Mouse (Mus musculus): ENCODE data around the gene Mxi1. TPM values are rescaled to one million over a fixed set of nuclear protein-coding genes. Genes with fewer than 3 reads are reported as not detected.
A peak's percentile ranks its signal among the peaks of the same experiment; 100 is the strongest.
"Not testable (repeated sequence)": the region's sequence is repeated elsewhere in the genome, so short reads cannot be mapped to it uniquely, and the experiment has no call there.

Gene Mxi1
- polyA plus RNA-seq, 1 experiment = 14.0 TPM

DNA sequence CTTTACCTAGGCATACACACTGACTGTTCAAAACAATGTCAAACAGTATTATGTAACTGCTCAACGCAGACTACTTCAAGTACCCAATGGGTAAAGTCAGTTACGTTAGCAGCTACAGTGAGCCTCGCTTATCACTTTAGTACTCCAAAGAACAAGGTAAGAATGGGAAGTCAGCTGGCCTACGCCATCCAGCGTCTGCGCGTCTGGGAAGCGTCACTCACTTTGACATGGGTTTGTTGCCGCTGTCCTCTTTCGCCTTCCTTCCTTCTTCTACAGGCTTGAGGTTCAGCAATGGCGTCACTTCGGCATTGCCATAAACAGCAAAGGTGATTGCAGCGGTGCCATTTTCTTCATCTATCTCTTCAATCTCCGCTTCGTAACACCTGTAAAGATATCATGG lies 73.0 kb downstream of the Mxi1 start:
- H3K36me3 ChIP-seq (ENCODE audit: control insufficient read depth) = peaks cover 98% of the 10 kb centered on the region
- no peak overlapping the region for H3K4me3 ChIP-seq (replicated peaks)
- TF ChIP-seq GATA1 (IDR thresholded peaks at IDR 0.05; ENCODE audit: low read length) (no peak), TAL1 (IDR thresholded peaks at IDR 0.05; ENCODE audit: low read length) (no peak)
- no peaks in the 10 kb centered on the region for H3K27me3 ChIP-seq (ENCODE audit: control insufficient read depth)
- H3K4me1 ChIP-seq (ENCODE audit: control insufficient read depth) = peaks cover 15% of the 10 kb centered on the region
- no peaks in the 10 kb centered on the region for H3K9me3 ChIP-seq (ENCODE audit: control insufficient read depth, low read length)

- Histone ChIP-seq H3K36me3 (ENCODE audit: control insufficient read depth) (peaks cover 47% of the 10 kb centered on the region), H3K27me3 (ENCODE audit: control insufficient read depth) (no peaks in the 10 kb centered on the region), H3K9me3 (ENCODE audit: control insufficient read depth, low read length) (no peaks in the 10 kb centered on the region), H3K4me3 (replicated peaks) (peak overlapping the region; percentile 100), H3K4me1 (ENCODE audit: control insufficient read depth) (peaks cover 56% of the 10 kb centered on the region)
- TF ChIP-seq GATA1 (IDR thresholded peaks at IDR 0.05; ENCODE audit: low read length) (no peak), TAL1 (IDR thresholded peaks at IDR 0.05; ENCODE audit: low read length) (no peak)
Measured at GRCm38 (mm10) chr19:53389417-53389816, 79.1 kb downstream of the Mxi1 start.

DNA sequence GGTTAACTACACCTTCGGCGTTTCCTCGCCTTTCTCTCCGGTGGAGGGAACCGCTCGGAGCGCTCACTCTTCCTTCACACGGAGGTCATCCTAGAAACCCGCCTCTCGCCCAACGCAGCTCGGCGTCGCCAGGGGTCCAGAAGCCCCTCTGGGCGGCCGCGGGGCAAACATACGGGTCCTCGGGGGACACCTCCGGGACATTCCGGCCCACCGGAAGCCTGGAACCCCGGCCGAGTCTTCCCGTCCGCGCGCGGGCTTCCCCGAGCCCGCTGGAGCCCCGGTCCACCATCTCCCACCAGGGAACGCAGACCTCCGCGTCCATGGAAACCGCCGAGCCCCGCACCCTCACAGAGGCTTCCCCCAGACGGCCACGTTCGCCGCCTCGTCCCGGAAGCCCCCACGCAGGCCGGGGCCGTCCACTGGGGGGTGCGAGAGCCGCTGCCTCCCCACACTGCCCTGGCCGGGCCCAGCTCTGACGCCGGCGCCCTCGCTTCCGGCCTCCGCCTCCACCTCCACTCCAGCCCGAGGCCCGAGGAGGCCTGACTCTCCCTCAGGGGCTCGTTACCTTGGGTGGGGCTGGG lies 79.6 kb downstream of the Mxi1 start:
- Histone ChIP-seq H3K4me3 (replicated peaks) (peak overlapping the region; percentile 100), H3K4me1 (ENCODE audit: control insufficient read depth) (peaks cover 61% of the 10 kb centered on the region), H3K36me3 (ENCODE audit: control insufficient read depth) (peaks cover 41% of the 10 kb centered on the region), H3K9me3 (ENCODE audit: control insufficient read depth, low read length) (no peaks in the 10 kb centered on the region), H3K27me3 (ENCODE audit: control insufficient read depth) (no peaks in the 10 kb centered on the region)
- TF ChIP-seq GATA1 (IDR thresholded peaks at IDR 0.05; ENCODE audit: low read length) (no peak), TAL1 (IDR thresholded peaks at IDR 0.05; ENCODE audit: low read length) (no peak)

- no peaks in the 10 kb centered on the region for H3K27me3 ChIP-seq (ENCODE audit: control insufficient read depth)
- peaks cover 63% of the 10 kb centered on the region for H3K4me1 ChIP-seq (ENCODE audit: control insufficient read depth)
- peak within 1 kb of the TSS; percentile 100 for H3K4me3 ChIP-seq (replicated peaks)
Measured at GRCm38 (mm10) chr19:53390495-53391007, 80.2 kb downstream of the Mxi1 start, which contains the start of gene Smndc1. Gene Smndc1, minus strand, starts transcription at chr19:53390578.

GRCm38 (mm10) chr19:53391386-53391785 lies 81.1 kb downstream of the Mxi1 start:
- Histone ChIP-seq H3K36me3 (ENCODE audit: control insufficient read depth) (peaks cover 29% of the 10 kb centered on the region), H3K9me3 (ENCODE audit: control insufficient read depth, low read length) (no peaks in the 10 kb centered on the region), H3K27me3 (ENCODE audit: control insufficient read depth) (no peaks in the 10 kb centered on the region), H3K4me1 (ENCODE audit: control insufficient read depth) (peaks cover 62% of the 10 kb centered on the region), H3K4me3 (replicated peaks) (peak overlapping the region; percentile 100)
- TF ChIP-seq GATA1 (IDR thresholded peaks at IDR 0.05; ENCODE audit: low read length) (no peak), TAL1 (IDR thresholded peaks at IDR 0.05; ENCODE audit: low read length) (no peak)

More at GRCm38 (mm10) chr19:53390495-53391007, 80.2 kb downstream of the Mxi1 start, which contains the start of gene Smndc1:
- Histone ChIP-seq H3K9me3 (ENCODE audit: control insufficient read depth, low read length) (no peaks in the 10 kb centered on the region), H3K36me3 (ENCODE audit: control insufficient read depth) (peaks cover 37% of the 10 kb centered on the region)
- TF ChIP-seq GATA1 (IDR thresholded peaks at IDR 0.05; ENCODE audit: low read length) (peak; percentile 42; the same call in 1 of the 2 replicates), TAL1 (IDR thresholded peaks at IDR 0.05; ENCODE audit: low read length) (no peak)

- peaks cover 61% of the 10 kb centered on the region for H3K4me1 ChIP-seq (ENCODE audit: control insufficient read depth)
- TF ChIP-seq TAL1 (IDR thresholded peaks at IDR 0.05; ENCODE audit: low read length) (no peak), GATA1 (IDR thresholded peaks at IDR 0.05; ENCODE audit: low read length) (no peak)
- H3K4me3 ChIP-seq (replicated peaks) = peak overlapping the region; percentile 100
- no peaks in the 10 kb centered on the region for H3K9me3 ChIP-seq (ENCODE audit: control insufficient read depth, low read length)
- H3K27me3 ChIP-seq (ENCODE audit: control insufficient read depth) = no peaks in the 10 kb centered on the region
- peaks cover 25% of the 10 kb centered on the region for H3K36me3 ChIP-seq (ENCODE audit: control insufficient read depth)
Measured at GRCm38 (mm10) chr19:53391787-53392186, 81.5 kb downstream of the Mxi1 start.

DNA sequence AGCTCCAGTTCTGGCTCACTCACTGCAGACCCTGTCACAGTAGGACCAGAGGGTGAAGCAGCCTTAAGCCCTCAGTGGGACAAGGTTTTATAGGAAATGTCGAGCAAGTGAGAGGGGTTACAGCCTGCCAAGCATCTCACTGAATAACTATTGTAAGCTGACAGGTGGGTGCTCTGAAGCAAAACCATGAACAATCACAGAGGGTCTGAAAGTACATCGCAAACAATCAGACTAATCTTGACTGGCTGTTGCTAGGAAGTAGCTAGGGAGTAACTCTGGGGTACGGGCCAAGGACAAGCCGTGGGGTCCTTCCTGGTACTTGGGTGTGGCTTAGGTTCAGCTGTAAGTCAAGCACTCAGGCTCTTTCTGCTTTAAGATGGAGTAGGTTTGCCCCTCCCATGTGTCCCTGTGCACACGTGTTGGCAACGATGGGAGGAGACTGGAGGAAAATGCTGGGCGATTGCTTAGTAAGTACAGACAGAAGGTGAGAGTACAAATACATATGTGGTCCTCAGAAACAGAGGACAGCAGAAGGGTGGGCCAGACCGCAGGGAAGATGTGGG lies 82.5 kb downstream of the Mxi1 start:
- TF ChIP-seq GATA1 (IDR thresholded peaks at IDR 0.05; ENCODE audit: low read length) = no peak
- no peak for TF ChIP-seq TAL1 (IDR thresholded peaks at IDR 0.05; ENCODE audit: low read length)
- H3K27me3 ChIP-seq (ENCODE audit: control insufficient read depth) = no peaks in the 10 kb centered on the region
- no peaks in the 10 kb centered on the region for H3K9me3 ChIP-seq (ENCODE audit: control insufficient read depth, low read length)
- H3K4me1 ChIP-seq (ENCODE audit: control insufficient read depth) = peaks cover 52% of the 10 kb centered on the region
- no peak overlapping the region for H3K4me3 ChIP-seq (replicated peaks)
- H3K36me3 ChIP-seq (ENCODE audit: control insufficient read depth) = peaks cover 14% of the 10 kb centered on the region

DNA sequence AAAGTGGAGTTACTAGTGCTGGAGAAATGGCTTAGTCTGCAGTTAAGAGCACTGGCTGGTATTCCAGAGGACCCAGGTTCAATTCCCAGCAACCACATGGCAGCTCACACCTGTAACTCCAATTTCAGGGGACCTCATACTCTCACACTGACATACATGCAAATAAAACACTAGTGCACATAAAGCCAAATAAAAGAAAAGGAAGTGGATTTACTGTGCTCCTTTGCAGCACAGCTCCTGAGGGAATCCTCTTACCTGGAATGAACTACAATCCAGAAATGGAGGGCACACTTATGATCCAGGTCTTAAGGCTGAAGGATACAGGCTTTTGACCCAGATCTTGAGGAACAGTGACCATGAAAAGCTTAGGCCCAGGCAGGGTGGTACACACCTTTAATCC lies 83.3 kb downstream of the Mxi1 start:
- Histone ChIP-seq H3K9me3 (ENCODE audit: control insufficient read depth, low read length) (no peaks in the 10 kb centered on the region), H3K27me3 (ENCODE audit: control insufficient read depth) (no peaks in the 10 kb centered on the region), H3K4me1 (ENCODE audit: control insufficient read depth) (peaks cover 45% of the 10 kb centered on the region), H3K36me3 (ENCODE audit: control insufficient read depth) (peaks cover 6% of the 10 kb centered on the region), H3K4me3 (replicated peaks) (no peak overlapping the region)
- TF ChIP-seq GATA1 (IDR thresholded peaks at IDR 0.05; ENCODE audit: low read length) (no peak), TAL1 (IDR thresholded peaks at IDR 0.05; ENCODE audit: low read length) (no peak)

GRCm38 (mm10) chr19:53394552-53394951 lies 84.2 kb downstream of the Mxi1 start:
- Histone ChIP-seq H3K9me3 (ENCODE audit: control insufficient read depth, low read length) (no peaks in the 10 kb centered on the region), H3K4me3 (replicated peaks) (no peak overlapping the region)
- TF ChIP-seq GATA1 (IDR thresholded peaks at IDR 0.05; ENCODE audit: low read length) (no peak), TAL1 (IDR thresholded peaks at IDR 0.05; ENCODE audit: low read length) (no peak)

GRCm38 (mm10) chr19:53394956-53395355 lies 84.6 kb downstream of the Mxi1 start:
- not testable (repeated sequence) for H3K9me3 ChIP-seq (ENCODE audit: control insufficient read depth, low read length); H3K4me3 ChIP-seq (replicated peaks); H3K27me3 ChIP-seq (ENCODE audit: control insufficient read depth); H3K36me3 ChIP-seq (ENCODE audit: control insufficient read depth)
- H3K4me1 ChIP-seq (ENCODE audit: control insufficient read depth) = peaks cover 38% of the 10 kb centered on the region

More at GRCm38 (mm10) chr19:53394552-53394951, 84.2 kb downstream of the Mxi1 start:
- Histone ChIP-seq H3K4me1 (ENCODE audit: control insufficient read depth) (peaks cover 38% of the 10 kb centered on the region), H3K27me3 (ENCODE audit: control insufficient read depth) (no peaks in the 10 kb centered on the region; the same call in 1 of the 2 replicates), H3K36me3 (ENCODE audit: control insufficient read depth) (no peaks in the 10 kb centered on the region)

DNA sequence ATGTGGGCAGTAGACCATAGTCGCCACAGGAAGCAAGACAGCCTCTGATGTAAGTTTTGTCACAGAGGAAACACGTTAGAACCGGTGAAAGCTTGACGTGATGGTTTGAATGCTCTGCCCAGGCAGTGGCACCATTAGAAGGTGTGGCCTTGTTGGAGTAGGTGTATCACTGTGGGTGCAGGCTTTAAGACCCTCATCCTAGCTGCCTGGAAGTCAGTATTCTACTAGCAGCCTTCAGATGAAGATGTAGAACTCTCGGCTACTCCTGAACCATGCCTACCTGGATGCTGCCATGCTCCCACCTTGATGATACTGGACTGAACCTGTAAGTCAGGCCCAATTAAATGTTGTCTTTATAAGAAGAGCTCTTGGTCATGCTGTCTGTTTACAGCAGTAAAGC lies 85.5 kb downstream of the Mxi1 start:
- not testable (repeated sequence) for H3K36me3 ChIP-seq (ENCODE audit: control insufficient read depth); H3K9me3 ChIP-seq (ENCODE audit: control insufficient read depth, low read length); H3K27me3 ChIP-seq (ENCODE audit: control insufficient read depth); H3K4me3 ChIP-seq (replicated peaks)
- H3K4me1 ChIP-seq (ENCODE audit: control insufficient read depth) = peaks cover 37% of the 10 kb centered on the region

Measured in erythroblast, embryonic 14.5 days (primary cell).